Mouse (Mus musculus) forebrain, embryonic 12.5 days (tissue): ENCODE data around the gene Sumf1. TPM values are rescaled to one million over a fixed set of nuclear protein-coding genes. Genes with fewer than 3 reads are reported as not detected.

Source experiments
- ATAC-seq: fragments of 200-750 bp; cut with Nextera tagmentation; 2 replicates; pipeline ENCODE4 v1.8.0; 2017; ENCODE audit warnings: moderate TSS enrichment; ENCODE audit not compliant: low FRiP score
- H3K27ac ChIP-seq: fragments of 300-500 bp; sonication (generic); 2 replicates; pipeline ENCODE4 v1.5.1; 2016; ENCODE audit warnings: mild to moderate bottlenecking
- H3K27me3 ChIP-seq: fragments of 300-500 bp; sonication (generic); 2 replicates; pipeline ENCODE4 v1.6.1; 2016; ENCODE audit warnings: mild to moderate bottlenecking
- H3K36me3 ChIP-seq: fragments of 300-500 bp; sonication (generic); replicated peaks from 2 replicates; pipeline ENCODE4 v1.6.1; 2016; ENCODE audit warnings: mild to moderate bottlenecking
- H3K4me1 ChIP-seq: fragments of 300-500 bp; sonication (generic); 2 replicates; pipeline ENCODE4 v1.6.1; 2016
- H3K4me2 ChIP-seq: fragments of 300-500 bp; sonication (generic); 2 replicates; pipeline ENCODE4 v1.6.1; 2016; ENCODE audit warnings: mild to moderate bottlenecking, moderate library complexity
- H3K4me3 ChIP-seq: fragments of 300-500 bp; sonication (generic); replicated peaks from 2 replicates; pipeline ENCODE4 v1.5.1; 2016; ENCODE audit warnings: mild to moderate bottlenecking
- H3K9ac ChIP-seq: fragments of 300-500 bp; sonication (generic); 2 replicates; pipeline ENCODE4 v1.6.1; 2016; ENCODE audit warnings: mild to moderate bottlenecking
- H3K9me3 ChIP-seq: fragments of 300-500 bp; sonication (generic); 2 replicates; pipeline ENCODE4 v1.6.1; 2016
- WGBS: fragments of 180-500 bp; shearing (Covaris S2); methylation state at CpG from one replicate; pipeline ENCODE4 v1.1.7; 2016; 5-methylcytosine and 5-hydroxymethylcytosine counted together
- polyA plus RNA-seq: library from polyadenylated mRNA; unstranded; fragments of >200 nt; fragmentation: Nextera tagmentation; extraction: Ambion mirVana; gene quantifications from 2 replicates; pipeline ENCODE4 v1.2.1, GENCODE M21; 2016

Gene Sumf1
- polyA plus RNA-seq, 1 experiment from 2014 or later, result 17.1 TPM

DNA sequence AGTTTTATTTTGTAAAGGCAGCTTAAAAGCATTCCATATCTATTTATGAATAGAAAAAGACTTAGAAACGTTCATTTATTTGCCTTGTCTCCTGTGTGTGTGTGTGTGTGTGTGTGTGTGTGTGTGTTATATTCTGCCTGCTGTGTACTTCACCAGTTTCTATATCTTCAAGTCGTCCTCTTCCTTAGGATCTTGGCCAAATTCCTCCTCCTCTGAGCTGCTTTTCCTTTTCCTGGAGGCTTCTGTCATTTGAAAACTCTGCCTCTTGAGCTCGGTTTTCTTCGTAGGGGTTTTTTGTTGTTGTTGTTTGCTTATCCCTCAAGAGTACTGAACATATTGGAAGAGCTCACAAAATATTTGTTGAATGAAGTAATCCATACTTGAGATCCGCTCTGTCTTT is 37.1 kb upstream of the Sumf1 start:
- ATAC-seq, result no peak
- H3K9me3 ChIP-seq, result no peaks in the 10 kb centered on the region
- no peak overlapping the region for H3K9ac ChIP-seq
- 63% methylated on average over 5 of the region's 5 CpGs for WGBS
- H3K27me3 ChIP-seq, result no peaks in the 10 kb centered on the region
- no peak overlapping the region for H3K4me3 ChIP-seq
- H3K4me1 ChIP-seq, result no peaks in the 10 kb centered on the region
- H3K4me2 ChIP-seq, result no peak overlapping the region
- no peaks in the 10 kb centered on the region for H3K36me3 ChIP-seq
- no peak overlapping the region for H3K27ac ChIP-seq

DNA sequence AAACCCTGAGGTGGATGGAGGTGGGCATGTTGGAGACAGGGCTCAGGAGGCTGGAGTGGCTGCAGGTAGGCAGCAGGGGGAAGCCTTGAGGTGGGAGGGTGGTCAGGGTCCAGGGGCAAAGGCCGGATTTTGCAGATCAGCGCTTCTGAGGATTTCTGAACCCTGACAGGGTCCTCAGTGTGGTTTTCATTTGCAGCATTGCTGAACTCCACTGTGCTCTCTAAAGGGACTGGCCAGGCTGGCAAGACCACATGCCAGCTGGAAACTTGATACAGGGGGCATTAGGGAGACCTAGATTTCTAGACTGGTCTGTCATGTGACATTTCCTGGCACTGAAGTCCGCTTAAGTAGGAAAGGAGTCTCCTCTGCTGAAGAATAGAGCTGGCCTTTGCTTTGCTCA is 32.6 kb upstream of the Sumf1 start:
- peaks cover 11% of the 10 kb centered on the region for H3K4me1 ChIP-seq
- H3K9me3 ChIP-seq, result no peaks in the 10 kb centered on the region
- H3K27me3 ChIP-seq, result no peaks in the 10 kb centered on the region
- no peak overlapping the region for H3K9ac ChIP-seq
- 85% methylated on average over 3 of the region's 3 CpGs for WGBS
- H3K4me2 ChIP-seq, result no peak overlapping the region
- ATAC-seq, result no peak
- H3K4me3 ChIP-seq, result no peak overlapping the region
- H3K27ac ChIP-seq, result no peak overlapping the region
- H3K36me3 ChIP-seq, result no peaks in the 10 kb centered on the region

DNA sequence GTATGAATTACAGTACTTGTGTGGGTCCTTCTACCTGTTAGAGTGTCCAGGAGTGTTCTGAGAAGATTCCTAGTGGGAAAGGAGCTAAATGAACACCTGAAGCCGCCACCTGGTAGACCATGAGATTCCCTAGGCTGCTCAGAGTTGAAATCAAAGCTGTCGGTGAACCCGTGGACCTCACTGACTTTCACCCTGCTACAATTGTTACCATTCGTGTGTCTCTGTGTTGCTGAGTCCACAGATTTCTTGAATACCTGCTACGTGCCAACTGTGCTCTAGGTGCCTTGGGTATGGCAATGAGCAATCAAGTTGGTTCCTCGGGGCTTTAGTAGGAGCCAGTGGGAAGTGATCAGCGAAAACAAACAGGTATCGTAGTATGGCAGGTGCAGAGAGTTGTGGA is 31.4 kb upstream of the Sumf1 start:
- ATAC-seq, result no peak
- Histone ChIP-seq H3K9ac (no peak overlapping the region), H3K27me3 (no peaks in the 10 kb centered on the region; the same call in 1 of the 2 replicates), H3K4me3 (no peak overlapping the region), H3K27ac (no peak overlapping the region), H3K9me3 (no peaks in the 10 kb centered on the region), H3K36me3 (no peaks in the 10 kb centered on the region), H3K4me2 (no peak overlapping the region), H3K4me1 (peaks cover 14% of the 10 kb centered on the region)
- 94% methylated on average over 8 of the region's 8 CpGs for WGBS

- Histone ChIP-seq H3K36me3 (no peaks in the 10 kb centered on the region), H3K9me3 (no peaks in the 10 kb centered on the region), H3K27ac (no peak overlapping the region), H3K4me2 (no peak overlapping the region), H3K9ac (no peak overlapping the region), H3K4me3 (no peak overlapping the region), H3K27me3 (peaks cover 4% of the 10 kb centered on the region; the same call in 1 of the 2 replicates), H3K4me1 (peaks cover 16% of the 10 kb centered on the region)
- WGBS, result 81% methylated on average over 5 of the region's 5 CpGs
- ATAC-seq, result no peak
Measured at GRCm38 (mm10) chr6:108216091-108216490, 30.7 kb upstream of the Sumf1 start.

GRCm38 (mm10) chr6:108214294-108214925 is 29.0 kb upstream of the Sumf1 start:
- H3K9me3 ChIP-seq, result no peaks in the 10 kb centered on the region
- H3K27ac ChIP-seq, result no peak overlapping the region
- H3K36me3 ChIP-seq, result no peaks in the 10 kb centered on the region
- H3K27me3 ChIP-seq, result peaks cover 4% of the 10 kb centered on the region; the same call in 1 of the 2 replicates
- no peak for ATAC-seq
- WGBS, result 11% methylated on average over 10 of the region's 10 CpGs
- peak overlapping the region; percentile 67 for H3K4me3 ChIP-seq
- H3K9ac ChIP-seq, result peak overlapping the region; percentile 67
- peak overlapping the region; percentile 85 for H3K4me2 ChIP-seq
- H3K4me1 ChIP-seq, result peaks cover 16% of the 10 kb centered on the region

GRCm38 (mm10) chr6:108213481-108214293 is 28.3 kb upstream of the Sumf1 start:
- Histone ChIP-seq H3K4me1 (peaks cover 16% of the 10 kb centered on the region), H3K9ac (peak overlapping the region; percentile 67), H3K4me2 (peak overlapping the region; percentile 85), H3K4me3 (peak overlapping the region; percentile 67), H3K36me3 (no peaks in the 10 kb centered on the region), H3K9me3 (no peaks in the 10 kb centered on the region), H3K27ac (no peak overlapping the region), H3K27me3 (peaks cover 4% of the 10 kb centered on the region; the same call in 1 of the 2 replicates)
- ATAC-seq, result no peak
- WGBS, result under 1% methylated on average over 29 of the region's 29 CpGs

GRCm38 (mm10) chr6:108212881-108213295 is 27.5 kb upstream of the Sumf1 start, which contains the start of gene Itpr1:
Itpr1 (plus strand) TSS chr6:108213096.
- Histone ChIP-seq H3K36me3 (no peaks in the 10 kb centered on the region), H3K9me3 (no peaks in the 10 kb centered on the region), H3K4me2 (peak within 1 kb of the TSS; percentile 85), H3K9ac (peak within 1 kb of the TSS; percentile 67), H3K27me3 (peaks cover 4% of the 10 kb centered on the region; the same call in 1 of the 2 replicates), H3K4me1 (peaks cover 16% of the 10 kb centered on the region), H3K4me3 (peak within 1 kb of the TSS; percentile 67), H3K27ac (0 out of 2 replicates have a peak within 1 kb of the TSS, but pooled peaks have one; percentile 36)
- peak; percentile 99 for ATAC-seq
- WGBS, result under 1% methylated on average over 26 of the region's 27 CpGs

- Histone ChIP-seq H3K4me3 (peak overlapping the region; percentile 67), H3K9me3 (no peaks in the 10 kb centered on the region), H3K4me2 (peak overlapping the region; percentile 85), H3K36me3 (no peaks in the 10 kb centered on the region), H3K9ac (peak overlapping the region; percentile 67), H3K27me3 (peaks cover 4% of the 10 kb centered on the region; the same call in 1 of the 2 replicates), H3K4me1 (peaks cover 16% of the 10 kb centered on the region), H3K27ac (no peak overlapping the region)
- peak; percentile 30 for ATAC-seq
- 8% methylated on average over 36 of the region's 36 CpGs for WGBS
Measured at GRCm38 (mm10) chr6:108211896-108212880, 26.8 kb upstream of the Sumf1 start.

DNA sequence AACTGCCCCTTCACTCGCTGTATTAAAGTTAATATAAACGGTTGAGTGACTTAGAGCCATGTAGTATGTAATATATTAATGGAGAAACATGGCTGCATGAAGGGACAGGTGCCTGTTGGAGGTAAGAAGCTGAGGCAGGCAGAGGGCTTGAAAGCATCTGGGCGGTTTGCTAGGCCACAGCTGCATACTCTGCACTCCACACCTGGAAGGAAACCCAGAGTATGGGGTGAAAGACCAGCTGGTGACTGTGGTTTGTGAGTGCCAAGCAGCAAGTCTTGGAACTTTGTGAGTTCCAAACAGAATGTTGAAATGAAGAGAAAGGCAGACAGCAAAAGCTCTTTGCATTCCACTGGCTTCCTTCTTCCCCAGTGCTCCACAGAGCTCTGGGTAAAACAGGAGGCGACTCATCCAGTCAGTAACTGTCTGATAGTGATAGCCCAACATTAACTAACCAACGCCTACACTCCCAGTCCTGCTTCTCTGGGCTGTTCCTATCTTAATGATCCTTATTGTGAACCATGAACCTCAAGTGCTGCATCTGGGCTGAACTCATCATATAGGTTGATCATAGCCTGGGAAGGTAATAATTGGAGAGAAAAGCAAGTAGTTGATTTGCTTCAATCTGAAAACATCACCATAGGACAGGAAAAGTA is 21.7 kb upstream of the Sumf1 start:
- no peaks in the 10 kb centered on the region for H3K9me3 ChIP-seq
- no peak overlapping the region for H3K9ac ChIP-seq
- H3K27me3 ChIP-seq, result peaks cover 4% of the 10 kb centered on the region; the same call in 1 of the 2 replicates
- peaks cover 3% of the 10 kb centered on the region; the same call in 1 of the 2 replicates for H3K4me1 ChIP-seq
- no peak overlapping the region for H3K4me2 ChIP-seq
- no peak overlapping the region for H3K4me3 ChIP-seq
- H3K27ac ChIP-seq, result no peak overlapping the region
- WGBS, result 81% methylated on average over 5 of the region's 5 CpGs
- H3K36me3 ChIP-seq, result no peaks in the 10 kb centered on the region
- no peak for ATAC-seq

GRCm38 (mm10) chr6:108206145-108206544 is 20.8 kb upstream of the Sumf1 start:
- WGBS, result 71% methylated on average over 4 of the region's 4 CpGs
- H3K4me2 ChIP-seq, result no peak overlapping the region
- H3K9me3 ChIP-seq, result no peaks in the 10 kb centered on the region
- no peaks in the 10 kb centered on the region for H3K4me1 ChIP-seq
- no peak for ATAC-seq
- no peak overlapping the region for H3K4me3 ChIP-seq
- no peaks in the 10 kb centered on the region for H3K27me3 ChIP-seq
- H3K27ac ChIP-seq, result no peak overlapping the region
- no peak overlapping the region for H3K9ac ChIP-seq
- no peaks in the 10 kb centered on the region for H3K36me3 ChIP-seq

GRCm38 (mm10) chr6:108204322-108204721 is 18.9 kb upstream of the Sumf1 start:
- ATAC-seq, result no peak
- Histone ChIP-seq H3K4me3 (no peak overlapping the region), H3K4me2 (no peak overlapping the region), H3K9ac (no peak overlapping the region), H3K9me3 (no peaks in the 10 kb centered on the region), H3K27ac (no peak overlapping the region), H3K4me1 (no peaks in the 10 kb centered on the region), H3K27me3 (no peaks in the 10 kb centered on the region), H3K36me3 (no peaks in the 10 kb centered on the region)
- 98% methylated on average over 2 of the region's 2 CpGs for WGBS
